Mouse (Mus musculus) gastrocnemius, postnatal 36 days (tissue): ENCODE data around the gene Prmt3. TPM values are rescaled to one million over a fixed set of nuclear protein-coding genes. Genes with fewer than 3 reads are reported as not detected.

ENCODE experiments used
- DNase-seq, 2 experiments: peaks; one replicate each; pipeline ENCODE4 v3.0.0; 2022
- intact Hi-C: fragments of 180-260 bp; cut with DNase I; formaldehyde crosslinking; loops from one replicate; pipeline ENCODE4 v1.15.1; 2025
- total RNA-seq, 2 experiments: library from RNA; stranded (reverse); gene quantifications; 2 replicates each; pipeline ENCODE4 v1.2.3; 2021

The Prmt3 gene
- total RNA-seq, 2 experiments from 2014 or later = 11.1 to 12.0 TPM

DNA sequence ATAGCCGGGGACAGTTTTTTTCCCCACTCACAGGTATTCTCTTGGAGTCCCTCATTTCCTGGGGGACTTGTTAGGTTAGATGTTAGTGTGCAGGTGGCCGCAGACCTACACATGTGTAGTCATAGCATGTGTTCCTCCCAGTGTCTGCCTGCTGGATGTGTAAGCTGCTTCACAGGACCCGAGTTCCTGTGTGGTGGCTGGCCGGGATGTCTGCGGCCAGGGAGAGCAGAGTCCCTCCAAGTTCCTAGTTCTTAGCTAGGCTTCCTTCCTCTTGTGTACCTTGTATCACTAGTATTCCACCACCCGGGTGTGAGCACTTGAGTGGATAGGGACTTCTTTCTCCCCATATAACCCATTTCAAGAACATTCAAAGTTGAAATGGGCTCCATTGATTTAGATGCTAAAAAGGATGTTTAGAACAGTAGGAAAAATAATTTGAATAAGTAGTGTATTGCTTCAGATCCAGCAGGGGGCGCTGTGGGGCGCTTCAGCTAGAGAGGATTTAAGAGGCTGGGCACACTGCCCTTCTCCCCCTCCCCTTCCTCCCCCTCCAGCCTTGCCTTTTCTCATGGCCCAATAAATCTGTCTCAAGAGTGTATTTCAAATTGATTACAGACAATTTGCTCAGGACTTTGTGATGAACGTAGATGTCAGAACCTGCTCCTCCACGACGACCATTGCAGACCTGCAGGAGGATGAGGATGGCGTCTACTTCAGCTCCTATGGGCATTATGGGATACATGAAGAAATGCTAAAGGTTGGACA, 8.7 kb downstream of the Prmt3 start:
- DNase-seq = peak in 1 of 2 experiments; percentile 27
- intact Hi-C loops = no loop called here

GRCm38 (mm10) chr7:49787383-49787645, 9.2 kb downstream of the Prmt3 start:
- no peak for DNase-seq
- intact Hi-C loops = no loop called here

DNA sequence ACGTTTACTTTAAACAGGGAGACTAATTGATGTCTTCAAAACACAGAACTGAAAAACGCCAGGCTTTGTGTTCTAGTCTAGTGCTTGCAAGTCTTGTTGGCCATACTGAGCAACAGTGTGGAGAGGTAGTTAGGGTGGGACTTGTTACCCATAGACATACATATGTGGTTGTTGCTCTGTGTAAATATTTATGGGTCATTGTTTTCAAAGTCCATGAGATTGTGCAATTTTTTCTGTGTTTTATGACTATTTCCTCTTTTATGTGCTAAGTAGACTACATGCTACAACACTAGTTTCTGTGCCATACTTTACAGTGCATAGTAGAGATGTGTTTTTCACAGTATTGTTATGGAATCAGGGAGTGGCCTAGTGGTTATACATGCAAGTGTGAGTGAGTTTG, 16.2 kb downstream of the Prmt3 start:
- intact Hi-C loops = no loop called here
- no peak for DNase-seq

GRCm38 (mm10) chr7:49797171-49797570, 19.0 kb downstream of the Prmt3 start:
- intact Hi-C loops = no loop called here
- DNase-seq = no peak

DNA sequence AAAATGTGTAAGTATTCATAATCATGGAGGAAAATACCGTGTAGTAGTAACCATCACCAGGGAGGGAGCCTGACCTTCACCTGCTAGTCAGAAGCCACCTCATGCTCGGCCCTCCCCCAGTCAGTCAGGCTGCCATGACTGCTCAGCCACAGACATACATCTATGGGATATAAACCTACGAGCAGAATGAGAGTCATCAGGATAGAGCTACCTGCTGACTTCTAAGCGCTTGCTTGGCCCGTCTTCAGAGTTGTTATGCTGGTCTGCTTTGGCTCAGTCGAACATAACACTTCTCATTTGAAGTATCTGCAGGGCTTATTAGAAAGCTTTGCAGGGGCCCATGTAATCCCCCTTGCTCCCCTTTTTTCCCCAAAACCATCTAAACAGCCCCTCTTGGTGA, 25.4 kb downstream of the Prmt3 start:
- intact Hi-C loops = no loop called here
- DNase-seq = no peak

GRCm38 (mm10) chr7:49804638-49805165, 26.6 kb downstream of the Prmt3 start:
- DNase-seq = no peak
- intact Hi-C loops = no loop called here

GRCm38 (mm10) chr7:49805618-49806017, 27.5 kb downstream of the Prmt3 start:
- no peak for DNase-seq
- intact Hi-C loops = no loop called here

DNA sequence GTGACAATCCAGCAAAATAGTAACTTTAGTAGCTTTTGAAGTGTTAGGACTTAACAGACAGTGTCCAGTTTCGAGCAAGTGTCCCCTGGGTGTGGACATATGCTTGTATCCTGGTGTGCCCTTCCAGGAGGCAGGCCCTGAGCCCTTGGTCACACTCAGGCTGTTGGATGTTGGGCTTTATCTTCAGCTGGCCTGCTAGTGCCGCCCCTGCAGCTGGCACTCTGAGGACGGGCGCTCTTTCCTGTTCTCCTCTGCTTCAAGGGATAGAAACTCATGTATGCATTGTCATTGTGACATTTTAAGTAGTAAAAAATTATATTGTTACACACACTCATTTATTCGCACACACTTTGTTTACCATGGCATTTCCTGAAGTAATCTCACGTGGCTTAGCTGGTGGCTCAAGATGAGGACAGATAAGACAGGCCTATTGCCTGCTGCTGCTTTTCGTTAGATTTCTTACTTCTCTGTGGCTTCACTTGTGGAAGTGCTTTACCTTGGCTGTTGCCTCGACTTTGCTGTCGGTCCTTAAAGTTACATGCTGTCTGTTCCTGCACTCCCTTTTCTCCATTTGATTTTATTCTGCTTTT, 29.0 kb downstream of the Prmt3 start:
- DNase-seq = no peak
- intact Hi-C loops = no loop called here

- no peak for DNase-seq
- intact Hi-C loops = no loop called here
These were observed 29.9 kb downstream of the Prmt3 start for GRCm38 (mm10) chr7:49807846-49808622.

GRCm38 (mm10) chr7:49809100-49809499, 31.0 kb downstream of the Prmt3 start:
- no peak for DNase-seq
- intact Hi-C loops = no loop called here

DNA sequence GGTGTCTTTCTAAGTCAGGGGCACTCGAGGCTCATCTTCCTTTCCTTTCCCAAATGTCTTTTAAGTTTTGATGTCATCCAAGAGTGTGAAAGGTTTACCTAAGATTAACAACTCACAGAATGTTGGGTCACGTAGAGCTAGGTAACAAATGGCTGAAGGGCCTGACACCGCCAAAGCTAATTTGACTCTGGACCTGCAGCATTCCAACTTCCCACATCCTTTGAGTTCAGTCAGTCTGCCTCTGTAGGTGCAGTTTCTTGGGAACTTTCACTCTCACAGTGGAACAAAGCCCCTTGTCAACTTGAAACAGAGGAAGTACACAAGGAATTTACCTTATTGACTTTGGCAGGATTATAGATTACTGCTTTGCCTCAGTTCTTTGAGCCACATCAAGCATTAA, 31.4 kb downstream of the Prmt3 start:
- intact Hi-C loops = no loop called here
- DNase-seq = no peak

GRCm38 (mm10) chr7:49811346-49811745, 33.2 kb downstream of the Prmt3 start:
- no peak for DNase-seq
- intact Hi-C loops = no loop called here

DNA sequence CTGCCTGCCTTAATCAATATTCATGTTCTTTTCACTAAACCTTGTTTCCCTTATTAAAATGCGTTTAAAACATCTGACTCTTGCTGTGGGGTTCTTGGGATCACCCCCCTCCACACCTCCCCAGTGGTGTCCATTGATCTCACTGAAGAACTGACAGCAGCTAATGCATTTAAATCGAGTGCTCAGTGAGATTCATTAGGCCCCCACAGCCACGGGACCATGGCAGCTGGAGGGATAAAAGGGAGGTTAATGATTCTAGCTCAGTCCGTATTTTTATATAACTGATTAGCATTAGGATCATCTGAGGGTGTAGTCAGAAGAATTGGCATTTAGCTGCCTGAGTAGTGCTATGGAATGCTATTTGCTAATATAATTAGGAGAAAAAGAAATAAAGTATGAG, 41.2 kb downstream of the Prmt3 start:
- intact Hi-C loops = no loop called here
- no peak for DNase-seq

DNA sequence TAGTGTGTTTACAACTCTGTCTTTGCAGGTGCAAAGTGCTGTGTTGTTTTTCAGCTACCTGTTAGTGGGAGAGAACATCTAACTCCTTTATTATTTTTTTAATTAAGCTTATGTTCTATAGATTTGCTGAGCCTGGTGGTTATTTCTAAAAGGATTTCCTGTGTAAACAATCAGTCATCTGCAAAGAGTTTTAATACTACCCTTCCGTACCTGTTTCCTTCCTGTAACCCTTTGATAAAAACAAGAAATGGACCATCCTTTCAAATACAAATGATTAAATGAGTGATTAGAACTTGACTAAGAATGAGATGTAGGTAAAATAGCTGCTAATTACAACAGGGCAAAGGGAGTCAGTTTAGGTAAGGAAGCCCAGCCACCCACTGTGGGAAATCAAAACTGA, 43.2 kb downstream of the Prmt3 start:
- DNase-seq = no peak
- intact Hi-C loops = no loop called here

- intact Hi-C loops = no loop called here
- DNase-seq = no peak
These were observed 43.9 kb downstream of the Prmt3 start for GRCm38 (mm10) chr7:49822028-49822427.

DNA sequence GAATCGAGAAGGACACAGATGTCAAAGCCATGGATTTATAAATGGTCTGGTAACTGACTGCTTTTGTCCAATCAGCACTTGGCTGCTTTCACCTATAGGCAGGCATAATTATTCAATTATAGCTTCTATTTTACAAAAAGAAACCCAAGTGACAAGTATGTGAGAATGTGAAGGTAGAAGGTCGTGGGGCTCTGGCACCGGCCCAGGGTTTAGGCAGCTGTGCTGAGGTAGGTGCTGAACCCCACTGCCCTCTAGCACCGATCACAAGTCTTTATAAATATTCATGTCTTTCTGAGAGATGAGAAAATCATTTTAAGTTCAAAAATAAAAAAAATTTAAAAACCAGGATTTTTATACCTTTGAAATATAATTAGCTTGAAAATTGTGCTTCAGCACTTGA, 45.4 kb downstream of the Prmt3 start:
- no peak for DNase-seq
- intact Hi-C loops = no loop called here

DNA sequence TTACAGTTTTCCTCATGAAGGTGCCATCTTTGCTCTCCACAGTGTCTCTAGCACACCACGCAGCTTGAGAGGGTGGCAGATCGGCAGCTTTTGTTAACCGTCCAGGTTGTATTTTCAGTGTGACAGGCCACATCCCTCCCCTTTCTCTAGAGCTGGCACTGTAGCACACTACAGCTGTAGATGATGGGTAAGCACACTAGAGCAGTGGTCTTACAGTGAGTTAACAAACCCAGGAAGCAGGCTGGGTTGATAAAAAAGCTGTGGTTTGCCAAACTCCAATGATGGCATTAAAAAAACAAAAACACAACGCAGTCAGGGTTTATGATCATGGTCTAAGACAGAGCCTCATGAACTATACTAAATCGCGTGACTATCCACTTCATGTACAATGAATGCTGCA, 45.9 kb downstream of the Prmt3 start:
- intact Hi-C loops = no loop called here
- DNase-seq = no peak

GRCm38 (mm10) chr7:49824581-49824980, 46.4 kb downstream of the Prmt3 start:
- intact Hi-C loops = no loop called here

GRCm38 (mm10) chr7:49825492-49825891, 47.3 kb downstream of the Prmt3 start:
- intact Hi-C loops = no loop called here
- DNase-seq = no peak

More at GRCm38 (mm10) chr7:49824581-49824980, 46.4 kb downstream of the Prmt3 start:
- DNase-seq = no peak

DNA sequence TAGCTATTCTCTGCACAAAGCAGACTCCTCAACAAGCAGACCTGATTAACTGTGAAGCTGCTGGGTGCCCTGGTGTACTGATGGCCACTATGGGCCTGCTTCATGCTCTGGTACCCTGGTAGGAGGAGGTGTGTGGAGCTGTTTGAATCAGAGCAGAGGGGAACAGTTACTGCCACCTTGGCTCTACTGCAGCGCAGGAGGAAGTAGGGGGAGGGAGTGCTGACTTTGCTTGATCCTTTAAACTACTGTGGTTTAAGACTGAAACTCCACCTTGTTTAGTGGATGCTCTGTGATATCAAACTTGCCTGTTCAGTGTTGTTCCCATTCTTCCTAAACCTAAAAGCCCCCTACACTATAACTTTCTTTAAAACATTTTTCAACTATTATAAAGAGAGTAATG, 49.8 kb downstream of the Prmt3 start:
- intact Hi-C loops = no loop called here
- DNase-seq = no peak

DNA sequence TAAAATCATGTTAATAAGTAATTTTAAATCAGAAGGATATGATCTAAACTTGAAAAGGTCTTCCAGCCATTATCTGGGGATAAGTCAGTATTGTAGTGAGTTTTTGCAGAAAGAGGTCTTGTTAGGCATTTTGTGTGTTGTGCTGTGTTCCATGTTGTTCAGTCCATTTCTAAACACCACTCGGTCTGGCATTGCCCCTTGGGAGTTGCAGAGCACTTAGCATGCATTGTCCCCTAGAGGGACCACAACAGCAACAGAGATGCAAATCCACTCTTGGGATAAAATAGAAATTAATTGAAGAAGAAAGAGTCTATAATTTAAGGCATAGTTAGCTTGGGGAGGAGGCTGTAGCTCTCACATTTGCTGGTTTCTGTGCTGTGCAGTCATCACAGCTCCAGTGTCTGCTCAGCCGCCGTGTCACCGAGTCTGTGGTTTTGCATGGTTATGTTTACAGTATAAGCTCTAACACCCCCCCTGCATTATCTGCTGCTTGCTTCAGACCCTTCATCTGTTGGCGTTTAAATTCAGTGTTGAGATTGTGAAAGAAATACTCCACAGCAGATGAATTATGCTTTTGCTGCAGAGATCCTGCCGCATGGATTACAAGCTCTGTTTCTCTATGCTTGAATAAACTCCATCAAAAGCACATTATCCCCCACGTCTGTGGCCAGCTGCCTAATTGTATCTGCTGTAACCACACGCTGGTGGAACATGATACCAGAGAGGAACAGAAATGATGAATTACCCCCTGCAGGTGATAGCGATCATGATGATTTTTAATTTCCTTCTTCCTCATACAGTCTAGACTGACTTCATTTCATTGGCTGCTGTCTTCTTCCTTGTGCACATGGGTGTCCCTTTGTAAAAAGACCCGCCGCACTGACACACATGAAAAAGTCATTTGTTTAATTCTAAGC, 64.5 kb downstream of the Prmt3 start:
- intact Hi-C loops = no loop called here

More for the DNA sequence above, 64.5 kb downstream of the Prmt3 start:
- no peak for DNase-seq
